Mouse (Mus musculus) lung, postnatal 4 days (tissue): ENCODE data around the gene Gripap1.

Experiments
- DNase-seq, 2 experiments: peaks; one replicate each; pipeline ENCODE4 v3.0.0; 2021

Gripap1 gene

GRCm38 (mm10) chrX:7789542-7790136, at the start of gene Gripap1:
Gene Gripap1, plus strand, starts transcription at chrX:7789765.
- peak; percentile 80 for DNase-seq

GRCm38 (mm10) chrX:7740082-7740819, 49.3 kb upstream of the Gripap1 start:
- peak; percentile 51 to 71 for DNase-seq

GRCm38 (mm10) chrX:7741103-7741502, 48.5 kb upstream of the Gripap1 start:
- DNase-seq, result no peak

DNA sequence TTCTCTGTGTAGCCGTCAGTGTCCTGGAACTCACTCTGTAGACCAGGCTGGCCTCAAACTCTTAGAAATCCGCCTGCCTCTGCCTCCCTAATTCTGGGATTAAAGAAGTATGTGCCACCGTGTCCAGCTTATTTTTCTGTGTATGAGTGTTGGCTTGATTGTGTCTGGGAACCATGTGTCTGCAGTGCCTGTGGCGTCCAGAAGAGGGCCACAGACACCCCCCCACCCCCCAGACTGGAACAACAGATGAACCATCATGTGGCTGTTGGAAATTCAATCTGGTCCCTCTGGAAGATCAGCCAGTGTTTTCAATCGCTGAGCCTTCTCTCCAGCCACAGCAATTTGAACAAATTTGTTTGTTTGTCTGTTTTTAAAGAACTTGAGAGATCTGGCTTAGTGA, 46.1 kb upstream of the Gripap1 start:
- DNase-seq, result no peak

GRCm38 (mm10) chrX:7744940-7745339, 44.6 kb upstream of the Gripap1 start:
- DNase-seq, result no peak

- DNase-seq, result no peak
Observed at GRCm38 (mm10) chrX:7745429-7745828, 44.1 kb upstream of the Gripap1 start.

GRCm38 (mm10) chrX:7750432-7751116, 39.0 kb upstream of the Gripap1 start, which contains the start of gene Ccdc120:
Gene Ccdc120, minus strand, starts transcription at chrX:7750905.
- peak; percentile 70 to 79 for DNase-seq

DNA sequence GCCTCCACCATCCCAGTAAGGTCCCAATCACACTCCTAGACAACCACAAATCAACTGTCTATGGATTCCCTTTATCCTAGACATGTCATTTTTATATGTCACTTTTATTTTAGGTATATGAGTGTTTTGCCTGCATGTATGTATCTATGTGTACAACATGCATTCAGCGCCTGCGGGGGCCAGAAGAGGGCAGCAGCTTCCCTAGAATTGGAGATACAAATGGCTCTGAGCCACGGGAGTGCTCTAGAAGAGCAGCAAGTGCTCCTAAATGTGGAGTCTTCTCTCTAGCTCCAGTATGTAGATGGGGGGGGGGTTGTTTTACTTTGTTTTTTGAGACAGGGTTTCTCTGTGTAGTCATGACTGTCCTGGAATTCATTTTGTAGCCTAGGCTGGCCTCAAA, 35.9 kb upstream of the Gripap1 start:
- peak in 1 of 2 experiments; percentile 37 for DNase-seq

DNA sequence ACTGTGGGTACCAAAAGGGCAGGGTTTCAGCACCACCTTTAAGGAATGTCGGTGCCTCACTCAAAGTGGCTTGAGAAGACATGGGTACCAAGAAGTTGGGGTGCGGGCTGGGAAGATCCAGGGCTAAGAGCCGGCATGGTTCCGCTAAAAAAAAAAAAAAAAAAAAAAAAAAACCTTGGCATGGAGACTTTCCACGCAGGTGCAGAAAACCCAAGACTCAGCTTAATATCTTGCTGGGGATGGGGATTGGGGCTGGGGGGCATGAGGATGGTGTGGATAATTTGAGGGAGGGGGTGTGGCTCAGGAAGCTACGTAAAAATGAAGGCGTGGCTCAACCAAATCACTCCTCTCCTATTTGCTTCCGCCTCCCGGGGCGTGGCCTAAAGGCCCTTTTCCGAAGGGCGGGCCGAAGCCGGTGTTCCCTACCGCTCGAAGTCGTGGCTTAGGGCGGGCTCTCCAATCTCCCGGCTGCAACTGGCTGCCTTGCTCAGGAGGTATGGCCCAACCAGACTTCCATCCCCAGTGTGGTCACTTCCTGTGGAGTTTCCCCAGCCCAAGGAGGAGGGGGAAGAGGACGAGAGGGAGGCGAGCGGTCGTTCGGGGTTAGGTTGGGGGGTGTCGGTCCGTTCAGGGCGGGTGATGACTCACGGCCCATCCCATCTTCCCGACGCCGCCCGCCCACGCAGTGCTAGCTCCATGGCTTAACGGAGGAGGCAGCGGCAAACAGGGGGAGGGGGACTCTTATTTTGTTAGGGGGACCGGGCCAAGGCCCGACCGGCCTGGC, 27.2 kb upstream of the Gripap1 start, which contains the start of gene Tfe3:
TSS of gene Tfe3 (plus strand) at position 424 of the 784 bp plus-strand sequence.
- DNase-seq, result peak; percentile 93 to 97

- no peak for DNase-seq
Observed at GRCm38 (mm10) chrX:7762921-7763197, 26.7 kb upstream of the Gripap1 start.

DNA sequence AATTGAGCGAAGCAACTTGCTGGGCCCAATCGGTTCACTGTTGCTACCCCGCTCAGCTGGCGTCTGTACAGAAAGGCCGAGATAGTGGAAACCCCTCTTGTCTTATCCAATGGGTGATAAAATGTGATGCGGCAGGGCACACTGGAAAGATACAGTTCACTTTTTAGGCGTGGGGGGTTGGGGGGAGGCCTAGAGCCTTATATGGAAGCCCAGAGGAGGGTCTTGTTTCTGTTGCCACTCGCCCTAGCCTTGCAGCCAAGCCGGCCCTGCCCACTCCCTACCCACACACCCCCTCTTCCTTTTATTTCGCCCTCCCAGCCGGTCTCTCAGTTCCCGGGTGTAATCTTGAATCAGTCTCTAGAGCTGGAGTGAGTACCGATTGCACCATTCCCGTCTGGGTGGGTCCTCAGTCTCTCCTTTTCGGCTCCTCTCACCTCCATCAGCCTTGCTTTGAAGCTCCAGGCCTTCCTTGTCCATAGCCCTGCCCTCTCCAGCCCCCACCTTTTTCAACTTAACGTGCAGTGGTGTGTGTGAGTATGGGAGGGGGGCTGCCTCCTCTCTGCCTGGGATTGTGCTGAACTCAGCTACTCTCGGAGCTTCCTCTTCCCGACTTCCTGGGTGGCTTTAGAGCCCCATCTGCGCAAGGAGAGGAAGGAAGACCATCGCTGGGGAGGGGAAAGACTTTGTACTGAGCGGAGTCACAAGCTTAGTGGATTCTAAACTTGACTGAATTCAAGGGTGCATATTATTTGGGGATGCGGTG, 25.8 kb upstream of the Gripap1 start:
- peak; percentile 57 to 69 for DNase-seq

DNA sequence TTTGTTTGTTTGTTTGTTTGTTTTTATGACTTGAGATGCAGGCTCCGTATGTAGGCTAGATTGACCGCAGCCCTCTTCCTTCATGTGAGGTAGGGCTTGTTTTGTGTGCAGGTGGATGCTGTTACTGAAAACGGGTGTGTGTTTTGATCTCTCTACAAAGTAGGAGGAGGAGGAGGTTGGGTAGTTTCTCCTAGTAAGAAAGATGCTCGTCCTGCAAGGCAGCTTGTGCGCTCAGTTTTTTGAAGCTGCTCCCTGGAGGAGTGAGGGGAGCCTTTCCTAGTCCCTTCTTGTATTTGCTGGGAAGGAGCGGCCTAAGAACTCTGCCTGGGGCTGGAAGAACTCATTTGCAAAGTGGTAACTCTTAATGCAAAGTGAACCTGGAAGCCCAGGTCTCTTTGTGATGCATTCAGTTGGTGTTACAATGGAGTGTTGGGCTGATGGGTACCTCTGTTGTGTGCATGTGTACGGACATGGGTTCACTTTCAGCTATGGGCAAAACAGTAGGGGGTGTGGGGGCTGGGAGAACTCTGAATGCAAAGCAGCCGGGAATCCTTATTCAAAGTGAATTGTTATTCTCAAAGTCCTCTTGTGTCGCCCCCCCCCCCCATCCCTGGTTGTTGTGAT, 24.8 kb upstream of the Gripap1 start:
- no peak for DNase-seq

DNA sequence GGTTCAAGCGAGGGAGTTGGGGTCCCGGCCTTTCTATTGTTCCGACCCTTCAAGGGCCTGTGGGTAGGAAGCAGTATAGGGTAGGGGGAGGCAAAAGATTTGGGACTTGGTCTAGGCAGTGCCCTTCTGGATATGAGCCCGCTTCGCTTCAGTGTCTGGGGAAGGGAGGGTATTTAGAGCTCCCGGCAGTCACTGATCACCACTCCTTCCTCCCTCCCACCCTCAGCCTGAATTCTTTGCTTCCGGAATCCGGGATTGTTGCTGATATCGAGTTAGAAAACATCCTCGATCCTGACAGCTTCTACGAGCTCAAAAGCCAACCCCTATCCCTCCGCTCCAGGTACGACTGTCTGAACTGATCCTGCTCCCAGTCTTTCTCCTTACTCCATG, 24.3 kb upstream of the Gripap1 start:
- DNase-seq, result no peak

GRCm38 (mm10) chrX:7765764-7766163, 23.8 kb upstream of the Gripap1 start:
- DNase-seq, result peak; percentile 70 to 82

GRCm38 (mm10) chrX:7769302-7770017, 20.1 kb upstream of the Gripap1 start:
- no peak for DNase-seq

- DNase-seq, result peak in 1 of 2 experiments; percentile 29
Observed at GRCm38 (mm10) chrX:7772766-7773165, 16.8 kb upstream of the Gripap1 start.

- no peak for DNase-seq
Observed at GRCm38 (mm10) chrX:7775501-7776205, 13.9 kb upstream of the Gripap1 start.

DNA sequence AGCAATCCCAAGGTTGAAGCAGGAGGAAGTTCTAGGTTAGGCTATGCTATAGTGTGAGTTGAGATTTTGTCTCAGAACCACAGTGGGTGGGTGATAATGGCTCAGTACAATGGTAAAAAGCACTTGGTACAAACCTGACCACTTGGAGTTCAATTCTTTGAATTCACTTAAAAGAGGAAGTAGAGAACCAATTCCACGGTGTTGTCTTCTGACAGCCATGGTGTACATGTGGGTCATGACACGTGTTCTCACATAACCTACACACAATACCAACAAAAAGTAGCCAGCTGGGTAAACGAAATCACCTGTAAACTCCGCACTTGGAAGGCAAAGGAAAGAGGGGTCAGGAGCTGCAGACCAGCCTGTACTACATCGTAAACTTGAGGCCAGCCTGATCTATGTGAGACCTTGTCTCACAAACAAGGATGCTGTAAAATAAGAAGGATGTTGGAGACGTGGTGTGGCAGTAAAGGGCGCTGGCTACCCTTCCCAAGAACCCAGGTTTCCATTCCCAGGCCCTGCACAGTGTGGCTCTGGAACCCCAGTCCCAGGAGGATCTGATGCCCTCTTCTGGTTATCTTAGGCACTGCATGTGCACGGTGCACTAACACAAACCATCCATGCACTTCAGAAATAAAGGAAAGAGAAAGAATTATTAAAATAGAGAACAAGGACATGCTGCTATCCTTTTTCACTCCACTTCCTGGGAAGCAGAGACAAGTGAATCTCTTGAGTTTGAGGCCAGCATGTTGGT, 13.1 kb upstream of the Gripap1 start:
- DNase-seq, result peak; percentile 29 to 58

DNA sequence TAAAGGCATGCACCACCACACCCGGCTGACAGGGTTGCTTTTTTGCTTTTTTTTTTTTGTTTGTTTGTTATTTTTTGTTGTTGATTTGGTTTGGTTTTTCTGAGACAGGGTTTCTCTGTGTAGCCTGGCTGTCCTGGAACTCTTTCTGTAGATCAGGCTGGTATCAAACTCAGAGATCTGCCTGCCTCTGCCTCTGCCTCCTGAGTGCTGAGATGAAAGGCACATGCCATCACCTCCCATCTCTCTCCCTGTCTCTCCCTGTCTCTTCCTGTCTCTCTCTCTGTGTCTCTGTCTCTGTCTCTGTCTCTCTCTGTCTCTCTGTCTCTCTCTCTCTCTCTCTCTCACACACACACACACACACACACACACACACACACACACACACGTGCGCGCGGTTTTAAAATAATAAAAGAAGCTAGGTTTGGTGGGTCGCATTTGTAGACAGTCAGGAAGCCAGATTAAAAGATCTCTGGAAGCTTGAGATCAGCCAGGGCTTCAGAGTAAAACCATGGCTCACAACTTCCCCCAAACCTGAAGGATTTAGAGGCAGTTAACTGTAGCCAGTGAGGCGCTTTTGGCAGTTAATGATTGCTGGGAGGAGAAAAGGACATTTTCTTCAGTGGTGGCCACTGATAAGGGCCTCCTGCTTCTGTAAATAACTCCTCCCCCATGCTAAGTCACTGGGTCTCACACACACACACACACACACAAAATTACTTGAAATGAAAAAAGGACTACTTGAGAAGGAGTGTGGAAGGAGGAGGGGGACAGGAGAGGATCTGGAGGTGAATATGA, 10.9 kb upstream of the Gripap1 start:
- no peak for DNase-seq
